Mouse (Mus musculus) kidney, adult 2 months (tissue): Measurements from ENCODE around the gene Spata21.

Source experiments
- CTCF ChIP-seq: fragments of 200-500 bp; conservative IDR thresholded peaks from 2 replicates; pipeline ENCODE4 v1.5.1; 2011; ENCODE audit warnings: low read depth, mild to moderate bottlenecking, control low read depth, low read length, moderate library complexity, mixed read lengths; ENCODE audit not compliant: insufficient read depth, insufficient read length
- POLR2A ChIP-seq: fragments of 200-500 bp; IDR thresholded peaks from one replicate; pipeline ENCODE4 v1.6.1; 2011; ENCODE audit warnings: low read depth, low read length, control low read depth

- TF ChIP-seq CTCF, result no peak
- TF ChIP-seq POLR2A, result no peak
Measured at GRCm38 (mm10) chr4:141074109-141074508, 14.0 kb upstream of the Spata21 start.
